Mouse (Mus musculus) lung, embryonic 14.5 days (tissue): Measurements from ENCODE around the gene Rnf216. TPM values are rescaled to one million over a fixed set of nuclear protein-coding genes. Genes with fewer than 3 reads are reported as not detected.

Source experiments
- ATAC-seq: fragments of 200-750 bp; cut with Nextera tagmentation; 2 replicates; pipeline ENCODE4 v1.8.0; 2017; ENCODE audit warnings: mild to moderate bottlenecking, moderate TSS enrichment, moderate library complexity; ENCODE audit not compliant: insufficient read depth
- DNase-seq: peaks from one replicate; pipeline ENCODE4 v3.0.0-alpha.2; 2015
- H3K27ac ChIP-seq: fragments of 300-500 bp; sonication (generic); 2 replicates; pipeline ENCODE4 v1.5.1; 2014; ENCODE audit warnings: low read depth, mild to moderate bottlenecking, moderate library complexity
- H3K27me3 ChIP-seq: fragments of 300-500 bp; sonication (generic); 2 replicates; pipeline ENCODE4 v1.6.1; 2014; ENCODE audit warnings: low read length, control low read depth; ENCODE audit not compliant: insufficient read depth
- H3K36me3 ChIP-seq: fragments of 300-500 bp; sonication (generic); 2 replicates; pipeline ENCODE4 v1.6.1; 2014; ENCODE audit warnings: control low read depth; ENCODE audit not compliant: insufficient read depth
- H3K4me1 ChIP-seq: fragments of 300-500 bp; sonication (generic); 2 replicates; pipeline ENCODE4 v1.6.1; 2014; ENCODE audit warnings: antibody characterized with exemption, control low read depth; ENCODE audit not compliant: insufficient read depth
- H3K4me2 ChIP-seq: fragments of 300-500 bp; sonication (generic); 2 replicates; pipeline ENCODE4 v1.6.1; 2014; ENCODE audit warnings: mild to moderate bottlenecking
- H3K4me3 ChIP-seq: fragments of 300-500 bp; sonication (generic); 2 replicates; pipeline ENCODE4 v1.5.1; 2014; ENCODE audit warnings: low read depth, low read length
- H3K9ac ChIP-seq: fragments of 300-500 bp; sonication (generic); 2 replicates; pipeline ENCODE4 v1.6.1; 2014
- H3K9me3 ChIP-seq: fragments of 300-500 bp; sonication (generic); 2 replicates; pipeline ENCODE4 v1.6.1; 2016; ENCODE audit warnings: low read depth, low read length, control low read depth
- CTCF ChIP-seq: IDR thresholded peaks from 2 replicates; pipeline ENCODE4 v1.5.1; 2016; ENCODE audit warnings: antibody characterized with exemption, low read depth
- WGBS: fragments of 180-500 bp; shearing (Covaris S2); extraction: QIAGEN DNeasy Blood & Tissue Kit; methylation state at CpG from one replicate; pipeline ENCODE4 v1.1.7; 2014; 5-methylcytosine and 5-hydroxymethylcytosine counted together
- polyA plus RNA-seq: library from polyadenylated mRNA; unstranded; fragments of >200 nt; fragmentation: Nextera tagmentation; extraction: Ambion mirVana; gene quantifications from 2 replicates; pipeline ENCODE4 v1.2.1, GENCODE M21; 2014

Rnf216 gene
- polyA plus RNA-seq = 31.5 and 36.1 TPM in 2 replicates

DNA sequence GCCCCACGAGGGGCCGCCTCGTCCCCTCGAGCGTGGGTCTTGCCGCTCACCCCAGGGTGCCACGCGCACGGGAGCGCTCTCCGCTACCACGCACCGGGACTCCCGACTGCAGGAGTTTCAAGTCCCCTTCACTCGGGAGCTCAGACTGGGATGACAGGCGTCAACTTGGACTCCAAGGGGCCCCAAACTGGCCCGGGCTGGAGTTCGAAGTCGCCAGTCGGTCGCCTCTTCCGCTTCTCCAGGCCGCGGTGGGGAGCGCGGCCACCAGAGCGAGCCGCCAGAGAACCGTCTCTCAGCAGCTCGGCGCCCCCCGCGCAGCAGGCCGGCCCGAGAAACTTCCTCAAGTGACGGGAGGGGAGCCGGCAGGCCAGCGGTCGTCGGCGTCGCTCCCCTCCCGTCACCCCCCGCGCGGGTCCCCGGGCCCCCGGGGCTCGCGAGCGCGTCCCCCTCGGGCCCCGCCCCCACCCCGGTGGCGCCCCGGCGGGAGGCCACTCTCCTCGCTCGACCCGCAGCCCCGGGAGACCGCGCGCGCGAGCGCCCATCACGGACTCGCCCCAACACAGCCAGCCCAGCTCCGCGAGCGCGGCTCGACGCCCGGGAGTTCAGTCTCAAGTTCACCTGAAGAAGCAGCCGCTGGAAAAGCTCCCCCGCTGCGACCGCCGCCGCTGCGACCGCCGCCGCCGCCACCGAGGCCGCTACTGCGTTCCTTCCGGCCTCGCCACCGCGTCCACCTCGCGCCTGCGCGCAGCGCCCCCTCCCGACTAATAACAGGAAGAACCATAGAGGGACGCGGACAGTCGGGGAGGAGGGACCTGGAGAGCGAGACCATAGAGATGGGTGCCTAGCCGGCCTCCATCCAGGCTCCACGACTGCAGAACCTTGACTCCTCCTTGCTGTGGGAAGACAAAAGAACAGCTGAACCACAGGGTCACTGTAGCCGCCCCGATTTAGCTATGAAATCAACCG lies at the start of gene Rnf216:
Rnf216 (minus strand) TSS at position 714 of the 966 bp plus-strand sequence.
- peak; percentile 81 for TF ChIP-seq CTCF
- H3K9me3 ChIP-seq = no peaks in the 10 kb centered on the region
- H3K36me3 ChIP-seq = 0 out of 2 replicates have a peak, but pooled peaks cover 4% of the 10 kb centered on the region
- H3K4me3 ChIP-seq = peak within 1 kb of the TSS; percentile 89
- ATAC-seq (peak; percentile 96), DNase-seq (peak; percentile 95)
- H3K9ac ChIP-seq = peak within 1 kb of the TSS; percentile 91
- peak within 1 kb of the TSS; percentile 93 for H3K27ac ChIP-seq
- peak within 1 kb of the TSS; percentile 82 for H3K4me2 ChIP-seq
- H3K27me3 ChIP-seq = no peaks in the 10 kb centered on the region
- H3K4me1 ChIP-seq = peaks cover 2% of the 10 kb centered on the region; the same call in 1 of the 2 replicates
- WGBS = under 1% methylated on average over 110 of the region's 110 CpGs

GRCm38 (mm10) chr5:143155534-143155933 lies 42.7 kb upstream of the Rnf216 start:
- DNase-seq (no peak), ATAC-seq (no peak)
- Histone ChIP-seq H3K9ac (no peak overlapping the region), H3K9me3 (no peaks in the 10 kb centered on the region), H3K36me3 (no peaks in the 10 kb centered on the region), H3K4me1 (no peaks in the 10 kb centered on the region), H3K4me3 (no peak overlapping the region), H3K27ac (no peak overlapping the region), H3K27me3 (peaks cover 40% of the 10 kb centered on the region), H3K4me2 (no peak overlapping the region)
- no peak for TF ChIP-seq CTCF
- WGBS = 85% methylated on average over 3 of the region's 3 CpGs

DNA sequence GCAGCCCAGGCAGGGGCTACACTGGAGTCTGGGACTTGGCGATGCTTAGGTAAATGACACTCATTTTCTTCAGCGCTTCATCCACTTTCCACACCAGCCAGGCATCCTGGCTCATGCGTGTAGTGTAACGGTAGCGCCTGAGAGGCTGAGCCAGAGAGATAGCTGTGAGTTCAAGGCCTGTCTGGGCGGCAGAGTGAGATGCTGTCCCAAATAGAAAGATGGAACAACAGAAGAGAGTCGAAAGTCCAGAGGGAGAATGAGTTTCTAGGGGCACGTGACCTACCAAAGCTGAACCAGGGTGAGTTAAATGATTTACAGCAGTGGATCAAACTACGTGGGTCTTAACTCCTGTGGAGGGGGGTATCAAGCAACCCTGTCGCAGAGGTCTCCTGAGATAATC lies 41.0 kb upstream of the Rnf216 start:
- Histone ChIP-seq H3K4me3 (no peak overlapping the region), H3K36me3 (no peaks in the 10 kb centered on the region), H3K9me3 (0 out of 2 replicates have a peak, but pooled peaks cover 4% of the 10 kb centered on the region), H3K4me1 (no peaks in the 10 kb centered on the region), H3K4me2 (no peak overlapping the region), H3K9ac (no peak overlapping the region), H3K27ac (no peak overlapping the region), H3K27me3 (peaks cover 34% of the 10 kb centered on the region)
- ATAC-seq = no peak
- TF ChIP-seq CTCF = no peak
- DNase-seq = no peak
- WGBS = 76% methylated on average over 10 of the region's 10 CpGs

DNA sequence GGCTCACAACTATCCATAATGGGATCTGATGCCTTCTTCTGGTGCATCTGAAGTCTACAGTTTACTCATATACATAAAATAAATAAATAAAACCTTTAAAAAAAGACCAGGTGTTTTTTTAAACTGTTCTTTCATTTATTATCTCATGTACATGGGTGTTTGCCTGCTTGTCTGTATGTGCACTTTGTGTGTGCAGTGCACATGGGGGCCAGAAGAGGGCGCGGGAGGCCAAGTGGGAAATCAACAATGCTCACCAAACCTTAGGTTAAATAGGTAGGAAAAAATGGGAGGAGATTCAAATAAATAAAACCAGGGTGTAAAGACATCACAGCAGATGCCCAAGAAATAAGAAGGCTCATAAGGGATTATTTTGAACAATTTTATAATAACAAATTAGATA lies 37.2 kb upstream of the Rnf216 start:
- Histone ChIP-seq H3K9me3 (0 out of 2 replicates have a peak, but pooled peaks cover 4% of the 10 kb centered on the region), H3K9ac (no peak overlapping the region), H3K4me1 (no peaks in the 10 kb centered on the region), H3K27ac (no peak overlapping the region), H3K27me3 (peaks cover under 1% of the 10 kb centered on the region; the same call in 1 of the 2 replicates), H3K4me3 (no peak overlapping the region), H3K36me3 (no peaks in the 10 kb centered on the region), H3K4me2 (no peak overlapping the region)
- no peak for TF ChIP-seq CTCF
- DNase-seq (no peak), ATAC-seq (no peak)
- 87% methylated on average over 2 of the region's 2 CpGs for WGBS

GRCm38 (mm10) chr5:143149536-143149935 lies 36.7 kb upstream of the Rnf216 start:
- no peak for TF ChIP-seq CTCF
- DNase-seq = no peak
- Histone ChIP-seq H3K36me3 (no peaks in the 10 kb centered on the region), H3K27me3 (no peaks in the 10 kb centered on the region), H3K4me3 (no peak overlapping the region), H3K9ac (no peak overlapping the region), H3K4me2 (no peak overlapping the region), H3K4me1 (no peaks in the 10 kb centered on the region), H3K9me3 (0 out of 2 replicates have a peak, but pooled peaks cover 4% of the 10 kb centered on the region), H3K27ac (no peak overlapping the region)
- no peak for ATAC-seq
- 89% methylated on average over 2 of the region's 2 CpGs for WGBS

DNA sequence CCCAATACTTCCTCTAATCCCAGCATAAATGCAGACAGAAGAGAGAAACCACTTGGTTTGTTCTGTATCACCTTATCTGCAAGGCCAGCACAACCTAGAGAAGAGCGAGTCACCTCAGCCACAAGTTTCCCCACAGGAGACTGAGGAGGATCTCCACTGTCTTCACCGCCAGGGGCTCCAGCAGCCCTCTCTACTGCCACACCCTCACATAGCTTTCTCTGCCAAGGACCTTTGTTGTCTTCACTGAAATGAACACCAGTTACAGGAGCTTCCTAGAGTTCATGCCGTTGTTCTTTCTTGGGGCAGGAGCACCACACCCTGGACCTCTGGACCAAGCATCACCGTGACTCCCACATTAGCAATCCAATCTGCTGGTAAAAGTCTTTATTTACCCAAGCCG lies 35.9 kb upstream of the Rnf216 start:
- DNase-seq (no peak), ATAC-seq (no peak)
- H3K36me3 ChIP-seq = no peaks in the 10 kb centered on the region
- no peaks in the 10 kb centered on the region for H3K27me3 ChIP-seq
- no peak for TF ChIP-seq CTCF
- H3K9ac ChIP-seq = no peak overlapping the region
- H3K9me3 ChIP-seq = 0 out of 2 replicates have a peak, but pooled peaks cover 4% of the 10 kb centered on the region
- no peak overlapping the region for H3K4me3 ChIP-seq
- H3K4me2 ChIP-seq = no peak overlapping the region
- no peaks in the 10 kb centered on the region for H3K4me1 ChIP-seq
- H3K27ac ChIP-seq = no peak overlapping the region
- 84% methylated on average over 5 of the region's 5 CpGs for WGBS

- no peak for DNase-seq
- Histone ChIP-seq H3K4me1 (no peaks in the 10 kb centered on the region), H3K9ac (no peak within 1 kb of the TSS), H3K4me3 (no peak within 1 kb of the TSS), H3K36me3 (no peaks in the 10 kb centered on the region), H3K4me2 (no peak within 1 kb of the TSS), H3K9me3 (0 out of 2 replicates have a peak, but pooled peaks cover 4% of the 10 kb centered on the region), H3K27ac (no peak within 1 kb of the TSS), H3K27me3 (no peaks in the 10 kb centered on the region)
- no peak for ATAC-seq
- TF ChIP-seq CTCF = no peak
- WGBS = 76% methylated on average over 3 of the region's 3 CpGs
Observed at GRCm38 (mm10) chr5:143147481-143147880, 34.7 kb upstream of the Rnf216 start, which contains the start of gene Olfr718-ps1. TSS of gene Olfr718-ps1 (minus strand) at chr5:143147581.
